Mouse (Mus musculus) G1E (cell line): ENCODE measurements around the gene Hoxa5. TPM values are rescaled to one million over a fixed set of nuclear protein-coding genes. Genes with fewer than 3 reads are reported as not detected.

Source experiments
- ATAC-seq: 2 replicates; pipeline ENCODE4 v1.8.0; 2016; ENCODE audit warnings: mild to moderate bottlenecking; ENCODE audit not compliant: insufficient number of reproducible peaks, poor library complexity, low FRiP score, severe bottlenecking; ENCODE audit errors: extremely low read depth
- DNase-seq: peaks from one replicate; pipeline ENCODE4 v3.0.0; 2012; ENCODE audit warnings: low spot score
- H3K27me3 ChIP-seq: 2 replicates; pipeline ENCODE4 v1.6.1; 2012; ENCODE audit warnings: mild to moderate bottlenecking, low read length, inconsistent platforms; ENCODE audit not compliant: insufficient read depth
- H3K36me3 ChIP-seq: replicated peaks from 2 replicates; pipeline ENCODE3; 2012; ENCODE audit warnings: mild to moderate bottlenecking, inconsistent platforms
- H3K4me1 ChIP-seq: 2 replicates; pipeline ENCODE4 v1.6.1; 2012; ENCODE audit warnings: low read depth, low read length, inconsistent platforms, mixed read lengths; ENCODE audit not compliant: insufficient read depth
- H3K4me3 ChIP-seq: 2 replicates; pipeline ENCODE4 v1.5.1; 2012; ENCODE audit warnings: low read depth, mild to moderate bottlenecking, inconsistent platforms, low read length, moderate library complexity, mixed read lengths
- H3K9me3 ChIP-seq: replicated peaks from 2 replicates; pipeline ENCODE4 v1.6.1; 2012; ENCODE audit warnings: inconsistent platforms
- CTCF ChIP-seq: IDR thresholded peaks from 2 replicates; pipeline ENCODE4 v1.5.1; 2012; ENCODE audit warnings: low read depth, low read length, inconsistent platforms, mixed read lengths
- GATA1 ChIP-seq: IDR thresholded peaks from 2 replicates; pipeline ENCODE4 v1.6.1; 2012; ENCODE audit warnings: borderline replicate concordance, low read length, inconsistent platforms, mixed read lengths
- GATA2 ChIP-seq: IDR thresholded peaks from 2 replicates; pipeline ENCODE4 v1.6.1; 2012; ENCODE audit warnings: low read depth, low read length, inconsistent platforms, borderline replicate concordance
- POLR2AphosphoS5 ChIP-seq: IDR thresholded peaks from 2 replicates; pipeline ENCODE4 v1.6.1; 2012; ENCODE audit warnings: low read depth, low read length, inconsistent platforms; ENCODE audit not compliant: insufficient replicate concordance
- TAL1 ChIP-seq: conservative IDR thresholded peaks from 2 replicates; pipeline ENCODE4 v1.6.1; 2012; ENCODE audit warnings: low read depth, low read length, inconsistent platforms, mixed read lengths
- polyA plus RNA-seq: library from polyadenylated mRNA; stranded (reverse); fragments of >175 nt; gene quantifications from 2 replicates; pipeline ENCODE4 v1.2.3, GENCODE M21; 2012
- total RNA-seq, 2 experiments: library from RNA; stranded (forward) in 1 of 2; stranded (reverse) in 1 of 2; fragments of 200-1000 nt in 1 of 2; fragments of >200 nt in 1 of 2; fragmentation: Nextera tagmentation in 1 of 2; gene quantifications; 2 replicates each; pipeline ENCODE4 v1.2.3; 2014 to 2017

Hoxa5 gene
- total and polyA plus RNA-seq, 3 experiments: 0.05 TPM; not detected in 2

GRCm38 (mm10) chr6:52221993-52222685 lies 17.8 kb upstream of the Hoxa5 start:
- no peak for TF ChIP-seq CTCF
- no peak for TF ChIP-seq GATA1
- no peak for TF ChIP-seq TAL1
- TF ChIP-seq GATA2: no peak
- TF ChIP-seq POLR2AphosphoS5: no peak
- Histone ChIP-seq H3K9me3 (peaks cover 5% of the 10 kb centered on the region), H3K36me3 (no peaks in the 10 kb centered on the region), H3K4me3 (peak overlapping the region; percentile 62; the same call in 1 of the 2 replicates), H3K4me1 (peaks cover 10% of the 10 kb centered on the region), H3K27me3 (peaks cover 52% of the 10 kb centered on the region)
- ATAC-seq (no peak), DNase-seq (no peak)

- H3K4me3 ChIP-seq: peak within 1 kb of the TSS; percentile 62; the same call in 1 of the 2 replicates
- ATAC-seq: peak; percentile 60
- peaks cover 51% of the 10 kb centered on the region for H3K27me3 ChIP-seq
- H3K36me3 ChIP-seq: no peaks in the 10 kb centered on the region
- H3K9me3 ChIP-seq: peaks cover 9% of the 10 kb centered on the region
- peaks cover 10% of the 10 kb centered on the region for H3K4me1 ChIP-seq
- peak; percentile 39 for DNase-seq
- peak; percentile 83 for TF ChIP-seq CTCF
- TF ChIP-seq POLR2AphosphoS5: no peak
- no peak for TF ChIP-seq TAL1
Observed at GRCm38 (mm10) chr6:52221337-52221992, 17.1 kb upstream of the Hoxa5 start, which contains the start of gene Hoxa7. TSS of gene Hoxa7 (minus strand) at chr6:52221854.

GRCm38 (mm10) chr6:52220865-52221310 lies 16.5 kb upstream of the Hoxa5 start:
- ATAC-seq: no peak
- Histone ChIP-seq H3K4me3 (no peak overlapping the region), H3K4me1 (peaks cover 10% of the 10 kb centered on the region), H3K27me3 (peaks cover 50% of the 10 kb centered on the region), H3K9me3 (peaks cover 9% of the 10 kb centered on the region), H3K36me3 (no peaks in the 10 kb centered on the region)
- DNase-seq: no peak
- TF ChIP-seq POLR2AphosphoS5: no peak
- TF ChIP-seq CTCF: no peak
- TF ChIP-seq TAL1: no peak
- no peak for TF ChIP-seq GATA2
- no peak for TF ChIP-seq GATA1

GRCm38 (mm10) chr6:52220003-52220864 lies 15.8 kb upstream of the Hoxa5 start:
- DNase-seq: no peak
- peaks cover 10% of the 10 kb centered on the region for H3K4me1 ChIP-seq
- H3K36me3 ChIP-seq: no peaks in the 10 kb centered on the region
- TF ChIP-seq GATA2 (no peak), POLR2AphosphoS5 (no peak), TAL1 (no peak), CTCF (no peak), GATA1 (no peak)
- H3K4me3 ChIP-seq: no peak overlapping the region
- peaks cover 48% of the 10 kb centered on the region for H3K27me3 ChIP-seq
- H3K9me3 ChIP-seq: peaks cover 9% of the 10 kb centered on the region
- ATAC-seq: no peak

GRCm38 (mm10) chr6:52219234-52219942 lies 15.0 kb upstream of the Hoxa5 start:
- no peak for ATAC-seq
- Histone ChIP-seq H3K4me1 (peaks cover 10% of the 10 kb centered on the region), H3K9me3 (peaks cover 9% of the 10 kb centered on the region), H3K4me3 (no peak overlapping the region), H3K36me3 (no peaks in the 10 kb centered on the region), H3K27me3 (peaks cover 42% of the 10 kb centered on the region)
- TF ChIP-seq POLR2AphosphoS5: no peak
- TF ChIP-seq TAL1: no peak
- no peak for TF ChIP-seq GATA1
- TF ChIP-seq CTCF: no peak
- TF ChIP-seq GATA2: no peak
- DNase-seq: no peak
